Comparison of ENCODE assay signal across 13 mouse cellular contexts in genomic region chr3:58056191-58057063, GRCm38 (mm10).
DNase-seq lines count a peak whose midpoint lies in the region; ATAC-seq and TF ChIP-seq lines count a peak whose summit lies in the region.
"Had no signal": no experiment of that assay in that cellular context is flagged by ENCODE, and none has a peak within 500 bp of the region (broad histone marks: within the 10 kb centered on the region; RNA-seq: fewer than 3 reads in every experiment).

No protein-coding gene starts in this region.

- H3K9ac ChIP-seq in heart, embryonic 14.5 days (ENCODE audit: low read length) = no peak overlapping the region
- no peak overlapping the region for H3K9ac ChIP-seq in MEL (ENCODE audit: control insufficient read depth, low read depth, low read length, poor library complexity, severe bottlenecking)
- H3K9ac ChIP-seq in intestine, embryonic 14.5 days (ENCODE audit: low read length) = no peak overlapping the region
- no peak overlapping the region for H3K9ac ChIP-seq in lung, postnatal 0 days (replicated peaks; ENCODE audit: low read depth)
- H3K9ac ChIP-seq in hindbrain, embryonic 13.5 days = no peak overlapping the region

- 41% methylated on average over 10 of the region's 10 CpGs for WGBS in heart, embryonic 14.5 days
- WGBS in intestine, embryonic 14.5 days = 46% methylated on average over 10 of the region's 10 CpGs
- WGBS in lung, postnatal 0 days = 23% methylated on average over 9 of the region's 10 CpGs
- 87% methylated on average over 10 of the region's 10 CpGs for WGBS in hindbrain, embryonic 13.5 days

- ATAC-seq in heart, embryonic 14.5 days (ENCODE audit: insufficient number of reproducible peaks, insufficient read depth, low FRiP score, low read depth) = no peak
- ATAC-seq in intestine, embryonic 14.5 days (replicated peaks; ENCODE audit: low FRiP score, low TSS enrichment, low read depth) = peak; percentile 88
- ATAC-seq in lung, postnatal 0 days = peak; percentile 71
- ATAC-seq in granulocyte monocyte progenitor cell, adult 5-6 weeks (replicated peaks; ENCODE audit: poor library complexity, severe bottlenecking) = no peak
- ATAC-seq in hindbrain, embryonic 13.5 days (ENCODE audit: low FRiP score) = no peak

- no peak overlapping the region for H3K27ac ChIP-seq in heart, embryonic 14.5 days (replicated peaks in 1 of 2; ENCODE audit: control insufficient read depth in 1 of 2, insufficient read depth in 1 of 2, low read depth in 2 of 2, low read length in 2 of 2)
- 0 out of 2 replicates have a peak overlapping the region, but pooled peaks have one; percentile 11 for H3K27ac ChIP-seq in MEL (ENCODE audit: control insufficient read depth, low read depth, low read length)
- H3K27ac ChIP-seq in intestine, embryonic 14.5 days (ENCODE audit: low read depth) = no peak overlapping the region
- no peak overlapping the region for H3K27ac ChIP-seq in lung, postnatal 0 days (ENCODE audit: low read length)
- H3K27ac ChIP-seq in hindbrain, embryonic 13.5 days = no peak overlapping the region
- H3K27ac ChIP-seq: macrophage had no signal

- intact Hi-C loops in heart, postnatal 25 days (cut with DNase I) = no loop called here
- intact Hi-C loops in gastrocnemius, postnatal 14 days (cut with DNase I; ENCODE audit: low total_unique reads) = no loop called here

- H3K36me3 ChIP-seq in heart, embryonic 14.5 days (ENCODE audit: control insufficient read depth, insufficient read depth, low read length) = no peaks in the 10 kb centered on the region
- H3K36me3 ChIP-seq in MEL (ENCODE audit: control insufficient read depth in 1 of 2, insufficient read depth in 2 of 2, low read length in 2 of 2) = peaks cover 0 to 3% of the 10 kb centered on the region in 2 experiments; a peak in 2 of 4 replicates
- no peaks in the 10 kb centered on the region for H3K36me3 ChIP-seq in intestine, embryonic 14.5 days (ENCODE audit: control insufficient read depth, insufficient read depth, low read length)
- H3K36me3 ChIP-seq in lung, postnatal 0 days (ENCODE audit: insufficient read depth, low read length) = no peaks in the 10 kb centered on the region
- no peaks in the 10 kb centered on the region for H3K36me3 ChIP-seq in hindbrain, embryonic 13.5 days

- no peak for TF ChIP-seq CTCF in MEL (IDR thresholded peaks at IDR 0.05 in 2 of 3, conservative IDR thresholded peaks at IDR 0.05 in 1 of 3; ENCODE audit: control insufficient read depth in 1 of 3, insufficient read depth in 1 of 3, low read depth in 2 of 3, low read length in 3 of 3, poor library complexity in 1 of 3, severe bottlenecking in 1 of 3)
- TF ChIP-seq CTCF in lung, postnatal 0 days (IDR thresholded peaks at IDR 0.05) = no peak

- H3K4me3 ChIP-seq in heart, embryonic 14.5 days (ENCODE audit: control insufficient read depth in 1 of 2, insufficient read depth in 1 of 2, low read depth in 1 of 2, low read length in 2 of 2) = no peak overlapping the region
- H3K4me3 ChIP-seq in MEL (ENCODE audit: control insufficient read depth in 1 of 2, insufficient read depth in 1 of 2, low read depth in 2 of 2, low read length in 2 of 2) = no peak overlapping the region
- no peak overlapping the region for H3K4me3 ChIP-seq in intestine, embryonic 14.5 days (ENCODE audit: low read depth, low read length)
- no peak overlapping the region for H3K4me3 ChIP-seq in lung, postnatal 0 days (ENCODE audit: low read depth, low read length)
- H3K4me3 ChIP-seq in hindbrain, embryonic 13.5 days = no peak overlapping the region

- TF ChIP-seq POLR2A in MEL (IDR thresholded peaks at IDR 0.05; ENCODE audit: control insufficient read depth in 1 of 2, insufficient read depth in 1 of 2, low read depth in 1 of 2, low read length in 2 of 2, poor library complexity in 1 of 2) = no peak

- TF ChIP-seq EP300 in MEL (IDR thresholded peaks at IDR 0.05; ENCODE audit: low read depth in 1 of 2, low read length in 2 of 2) = peak; percentile 86
- TF ChIP-seq EP300 in lung, postnatal 0 days (IDR thresholded peaks at IDR 0.05) = 0 out of 2 replicates have a peak, but pooled peaks have one; percentile 31

- TF ChIP-seq RAD21 in MEL (IDR thresholded peaks at IDR 0.05; ENCODE audit: low read depth, low read length) = no peak

- H3K27me3 ChIP-seq in heart, embryonic 14.5 days (ENCODE audit: control insufficient read depth, insufficient read depth, low read length) = no peaks in the 10 kb centered on the region
- no peaks in the 10 kb centered on the region for H3K27me3 ChIP-seq in MEL (ENCODE audit: control insufficient read depth in 1 of 2, insufficient read depth in 2 of 2, low read length in 2 of 2)
- no peaks in the 10 kb centered on the region for H3K27me3 ChIP-seq in intestine, embryonic 14.5 days (replicated peaks; ENCODE audit: control insufficient read depth, insufficient read depth, low read length)
- H3K27me3 ChIP-seq in lung, postnatal 0 days (replicated peaks; ENCODE audit: insufficient read depth, low read length) = no peaks in the 10 kb centered on the region
- H3K27me3 ChIP-seq in hindbrain, embryonic 13.5 days = no peaks in the 10 kb centered on the region

- DNase-seq in heart, postnatal 25 days (ENCODE audit: low spot score) = no peak
- DNase-seq in MEL (ENCODE audit: low read depth, low spot score) = peak; percentile 93
- no peak for DNase-seq in intestine, embryonic 14.5 days (ENCODE audit: low spot score)
- DNase-seq in lung, postnatal 0 days (ENCODE audit: low spot score) = peak; percentile 57
- no peak for DNase-seq in gastrocnemius, postnatal 14 days
- DNase-seq: adrenal gland, adult 2 months; cerebellum, postnatal 14 days; right cerebral cortex, postnatal 4 days; thymus, postnatal 14 days had no signal

- no peaks in the 10 kb centered on the region for H3K79me2 ChIP-seq in MEL (ENCODE audit: control insufficient read depth, insufficient read depth, low read length, poor library complexity)

- no peaks in the 10 kb centered on the region for H3K9me3 ChIP-seq in heart, embryonic 14.5 days (ENCODE audit: control insufficient read depth, low read length)
- no peaks in the 10 kb centered on the region for H3K9me3 ChIP-seq in MEL (replicated peaks; ENCODE audit: insufficient read depth, low read length)
- H3K9me3 ChIP-seq in intestine, embryonic 14.5 days (ENCODE audit: control insufficient read depth, low read length) = no peaks in the 10 kb centered on the region
- H3K9me3 ChIP-seq in lung, postnatal 0 days (ENCODE audit: low read length) = no peaks in the 10 kb centered on the region
- no peaks in the 10 kb centered on the region for H3K9me3 ChIP-seq in hindbrain, embryonic 13.5 days

- H3K4me2 ChIP-seq in heart, embryonic 14.5 days (ENCODE audit: low read length) = peak overlapping the region; percentile 23; the same call in 1 of the 2 replicates
- H3K4me2 ChIP-seq in intestine, embryonic 14.5 days (ENCODE audit: low read length) = no peak overlapping the region
- H3K4me2 ChIP-seq in lung, postnatal 0 days (replicated peaks; ENCODE audit: low read depth, low read length) = no peak overlapping the region
- no peak overlapping the region for H3K4me2 ChIP-seq in hindbrain, embryonic 13.5 days

- H3K4me1 ChIP-seq in heart, embryonic 14.5 days (ENCODE audit: control insufficient read depth in 2 of 2, insufficient read depth in 2 of 2, low read length in 2 of 2) = peaks cover 3 to 6% of the 10 kb centered on the region in 2 experiments; a peak in 3 of 4 replicates
- peaks cover 0 to 8% of the 10 kb centered on the region in 2 experiments; a peak in 2 of 4 replicates for H3K4me1 ChIP-seq in MEL (ENCODE audit: control insufficient read depth in 1 of 2, insufficient read depth in 2 of 2, low read length in 2 of 2)
- H3K4me1 ChIP-seq in intestine, embryonic 14.5 days (replicated peaks; ENCODE audit: control insufficient read depth, insufficient read depth, low read length) = no peaks in the 10 kb centered on the region
- no peaks in the 10 kb centered on the region; the same call in 1 of the 2 replicates for H3K4me1 ChIP-seq in lung, postnatal 0 days (ENCODE audit: insufficient read depth, low read depth, low read length)
- H3K4me1 ChIP-seq in hindbrain, embryonic 13.5 days (replicated peaks) = peaks cover 5% of the 10 kb centered on the region; the same call in 1 of the 2 replicates

TF ChIP-seq in MEL, 35 proteins besides CTCF, POLR2A, EP300 and RAD21:
- TF ChIP-seq GATA1 (IDR thresholded peaks at IDR 0.05; ENCODE audit: low read depth, low read length) (peak; percentile 93), MAX (IDR thresholded peaks at IDR 0.05; ENCODE audit: low read length) (peak; percentile 82), ELF1 (IDR thresholded peaks at IDR 0.05; ENCODE audit: low read depth, low read length) (no peak; the same call in 1 of the 2 replicates), SMC3 (IDR thresholded peaks at IDR 0.05; ENCODE audit: low read depth, low read length) (no peak), TBP (IDR thresholded peaks at IDR 0.05; ENCODE audit: low read depth, low read length) (0 out of 2 replicates have a peak, but pooled peaks have one; percentile 17), TAL1 (IDR thresholded peaks at IDR 0.05; ENCODE audit: low read length) (peak; percentile 39), MYC (IDR thresholded peaks at IDR 0.05; ENCODE audit: low read depth, low read length) (peak; percentile 78), CHD1 (IDR thresholded peaks at IDR 0.05; ENCODE audit: low read depth, low read length) (no peak), BHLHE40 (IDR thresholded peaks at IDR 0.05; ENCODE audit: borderline replicate concordance, low read depth, low read length) (peak; percentile 63; the same call in 1 of the 2 replicates), USF1 (IDR thresholded peaks at IDR 0.05; ENCODE audit: low read depth, low read length) (peak; percentile 31; the same call in 1 of the 2 replicates), TCF12 (IDR thresholded peaks at IDR 0.05; ENCODE audit: low read depth, low read length) (peak; percentile 63), RCOR1 (IDR thresholded peaks at IDR 0.05; ENCODE audit: low read depth, low read length) (0 out of 2 replicates have a peak, but pooled peaks have one; percentile 13), USF2 (IDR thresholded peaks at IDR 0.05; ENCODE audit: borderline replicate concordance in 1 of 2, insufficient read depth in 1 of 2, low read depth in 1 of 2, low read length in 2 of 2) (no peak), SIN3A (IDR thresholded peaks at IDR 0.05; ENCODE audit: low read length) (peak; percentile 63; the same call in 1 of the 2 replicates), NELFE (IDR thresholded peaks at IDR 0.05; ENCODE audit: low read depth, low read length) (no peak), ZC3H11A (IDR thresholded peaks at IDR 0.05; ENCODE audit: low read depth, low read length) (no peak), E2F4 (IDR thresholded peaks at IDR 0.05; ENCODE audit: borderline replicate concordance, low read depth, low read length) (no peak), MXI1 (IDR thresholded peaks at IDR 0.05; ENCODE audit: low read depth, low read length) (peak; percentile 62), ZKSCAN1 (IDR thresholded peaks at IDR 0.05; ENCODE audit: low read depth, low read length) (no peak), JUND (IDR thresholded peaks at IDR 0.05; ENCODE audit: low read depth, low read length) (no peak)

Comparison
In these comparisons a context has a peak if more than half of its experiments do, and no peak if none do; other contexts are left out.
1. ATAC-seq: peak in intestine, embryonic 14.5 days (single experiment) and lung, postnatal 0 days (single experiment); none in heart, embryonic 14.5 days (single experiment), granulocyte monocyte progenitor cell, adult 5-6 weeks (single experiment) and hindbrain, embryonic 13.5 days (single experiment).
2. DNase-seq: peak in MEL (single experiment) and lung, postnatal 0 days (single experiment); none in heart, postnatal 25 days (single experiment), intestine, embryonic 14.5 days (single experiment) and gastrocnemius, postnatal 14 days (single experiment).